Mouse (Mus musculus): ENCODE measurements at regions not wholly inside any gene's neighbourhood (a gene's known extent, or its start where the extent isn't known, plus 50 kb on each side); places are given as distances from the start of the nearest gene placed in this dataset.

GRCm38 (mm10) chr13:43990281-43991101, 205.9 kb downstream of the Cd83 start:
- TF ChIP-seq EP300 (IDR thresholded peaks at IDR 0.05; ENCODE audit: low read depth) (no peak), CTCF (IDR thresholded peaks at IDR 0.05; ENCODE audit: low read depth) (no peak)

Data from heart, postnatal 0 days (tissue).